Mouse (Mus musculus): ENCODE measurements around the gene Med18.
"Not testable (repeated sequence)": the region's sequence is repeated elsewhere in the genome, so short reads cannot be mapped to it uniquely, and the experiment has no call there.

Med18 gene

GRCm38 (mm10) chr4:132421556-132421922 lies 42.2 kb downstream of the Med18 start:
- peak; percentile 48 for DNase-seq (ENCODE audit: low read depth)

- DNase-seq (ENCODE audit: low read depth), result peak; percentile 31
Measured at GRCm38 (mm10) chr4:132420471-132420870, 43.2 kb downstream of the Med18 start.

- DNase-seq (ENCODE audit: low read depth), result no peak
Measured at GRCm38 (mm10) chr4:132415966-132416365, 47.8 kb downstream of the Med18 start.

- not testable (repeated sequence) for DNase-seq (ENCODE audit: low read depth)
Measured at GRCm38 (mm10) chr4:132413257-132413656, 50.5 kb downstream of the Med18 start.

GRCm38 (mm10) chr4:132411322-132412094 lies 52.2 kb downstream of the Med18 start:
- DNase-seq (ENCODE audit: low read depth), result peak; percentile 72

GRCm38 (mm10) chr4:132409587-132410229 lies 54.0 kb downstream of the Med18 start:
- no peak for DNase-seq (ENCODE audit: low read depth)

Data from NIH3T3 (cell line).